8 mouse cellular contexts compared by ENCODE assay signal in genomic region chr5:62765459-62765783, GRCm38 (mm10). TPM values are rescaled to one million over a fixed set of nuclear protein-coding genes. Genes with fewer than 3 reads are reported as not detected.
DNase-seq lines count a peak whose midpoint lies in the region; ATAC-seq and TF ChIP-seq lines count a peak whose summit lies in the region.

No protein-coding gene starts in this region.

- peak overlapping the region; percentile 81 for H3K4me3 ChIP-seq in layer of hippocampus, adult 2 months
- peak overlapping the region; percentile 61 for H3K4me3 ChIP-seq in embryonic facial prominence, embryonic 15.5 days (replicated peaks)
- H3K4me3 ChIP-seq in kidney, postnatal 0 days (replicated peaks; ENCODE audit: low read depth, low read length) = peak overlapping the region; percentile 62
- H3K4me3 ChIP-seq in neural tube, embryonic 12.5 days = peak overlapping the region; percentile 78

- no peak for DNase-seq in layer of hippocampus, adult 2 months (ENCODE audit: low spot score in 2 of 2)
- DNase-seq in layer of hippocampus, adult 9-11 months = no peak
- DNase-seq in kidney, postnatal 0 days (ENCODE audit: low spot score) = no peak
- no peak for DNase-seq in right cerebral cortex, postnatal 14 days
- DNase-seq in layer of hippocampus, postnatal 36 days = no peak
- no peak for DNase-seq in lung, postnatal 14 days

- TF ChIP-seq CTCF in layer of hippocampus, adult 2 months (conservative IDR thresholded peaks at IDR 0.05) = no peak
- no peak for TF ChIP-seq CTCF in kidney, postnatal 0 days (IDR thresholded peaks at IDR 0.05; ENCODE audit: low read depth)

- H3K27ac ChIP-seq in layer of hippocampus, adult 2 months = peak overlapping the region; percentile 94
- peak overlapping the region; percentile 82; the same call in 1 of the 2 replicates for H3K27ac ChIP-seq in embryonic facial prominence, embryonic 15.5 days (replicated peaks)
- H3K27ac ChIP-seq in kidney, postnatal 0 days = no peak overlapping the region
- no peak overlapping the region for H3K27ac ChIP-seq in neural tube, embryonic 12.5 days

- WGBS in embryonic facial prominence, embryonic 15.5 days = 16% methylated on average over 5 of the region's 5 CpGs
- WGBS in kidney, postnatal 0 days = 15% methylated on average over 5 of the region's 5 CpGs
- WGBS in neural tube, embryonic 12.5 days = 21% methylated on average over 5 of the region's 5 CpGs

- H3K9ac ChIP-seq in embryonic facial prominence, embryonic 15.5 days = peak overlapping the region; percentile 37; the same call in 1 of the 2 replicates
- H3K9ac ChIP-seq in kidney, postnatal 0 days (ENCODE audit: low read depth, low read length) = peak overlapping the region; percentile 63
- H3K9ac ChIP-seq in neural tube, embryonic 12.5 days = peak overlapping the region; percentile 57; the same call in 1 of the 2 replicates

- peaks cover 6% of the 10 kb centered on the region; the same call in 1 of the 2 replicates for H3K4me1 ChIP-seq in embryonic facial prominence, embryonic 15.5 days
- no peaks in the 10 kb centered on the region for H3K4me1 ChIP-seq in kidney, postnatal 0 days (replicated peaks; ENCODE audit: insufficient read depth, low read length)
- no peaks in the 10 kb centered on the region for H3K4me1 ChIP-seq in neural tube, embryonic 12.5 days

- H3K4me2 ChIP-seq in embryonic facial prominence, embryonic 15.5 days (replicated peaks) = peak overlapping the region; percentile 84
- peak overlapping the region; percentile 85 for H3K4me2 ChIP-seq in kidney, postnatal 0 days (ENCODE audit: low read length)
- H3K4me2 ChIP-seq in neural tube, embryonic 12.5 days (replicated peaks) = peak overlapping the region; percentile 90

- H3K9me3 ChIP-seq in embryonic facial prominence, embryonic 15.5 days (replicated peaks) = no peaks in the 10 kb centered on the region
- H3K9me3 ChIP-seq in kidney, postnatal 0 days (replicated peaks; ENCODE audit: low read length) = no peaks in the 10 kb centered on the region
- no peaks in the 10 kb centered on the region for H3K9me3 ChIP-seq in neural tube, embryonic 12.5 days

- H3K27me3 ChIP-seq in embryonic facial prominence, embryonic 15.5 days = no peaks in the 10 kb centered on the region
- H3K27me3 ChIP-seq in kidney, postnatal 0 days (ENCODE audit: insufficient read depth, low read length) = no peaks in the 10 kb centered on the region
- no peaks in the 10 kb centered on the region; the same call in 1 of the 2 replicates for H3K27me3 ChIP-seq in neural tube, embryonic 12.5 days (replicated peaks)

- H3K36me3 ChIP-seq in embryonic facial prominence, embryonic 15.5 days = no peaks in the 10 kb centered on the region
- no peaks in the 10 kb centered on the region for H3K36me3 ChIP-seq in kidney, postnatal 0 days (ENCODE audit: insufficient read depth, low read length)
- H3K36me3 ChIP-seq in neural tube, embryonic 12.5 days = no peaks in the 10 kb centered on the region

- ATAC-seq in embryonic facial prominence, embryonic 15.5 days (ENCODE audit: insufficient number of reproducible peaks, low FRiP score, low TSS enrichment, low read depth) = 0 out of 2 replicates have a peak, but pooled peaks have one; percentile 6
- ATAC-seq in kidney, postnatal 0 days (replicated peaks; ENCODE audit: low FRiP score, low read depth) = no peak
- peak; percentile 67 for ATAC-seq in neural tube, embryonic 12.5 days (ENCODE audit: low FRiP score, low read depth)

RNA-seq across cellular contexts. Expression of gene Arap2, which starts 0.5 kb away (rescaled TPM):
- 10 to 100 TPM; 48.6 to 49.8 TPM for total RNA-seq in layer of hippocampus, adult 2 months (2021)
- polyA plus RNA-seq in embryonic facial prominence, embryonic 15.5 days (2015; fragmentation: Nextera tagmentation; extraction: Ambion mirVana) = 12.9 and 14.3 TPM in 2 replicates
- polyA plus RNA-seq in kidney, postnatal 0 days (2015; fragmentation: Nextera tagmentation; extraction: Ambion mirVana) = 5.4 and 9.5 TPM in 2 replicates
- 1.1 and 1.8 TPM in 2 replicates for polyA plus RNA-seq in neural tube, embryonic 12.5 days (2016; fragmentation: Nextera tagmentation; extraction: Ambion mirVana)
- 10 to 100 TPM; 46.8 to 48.0 TPM for total RNA-seq in layer of hippocampus, postnatal 36 days (2021)

RNA-seq across cellular contexts. Expression of gene Dthd1, which starts 48.2 kb away (rescaled TPM):
- total RNA-seq in layer of hippocampus, adult 2 months (2021) = under 1 TPM in 1 of 2 experiments, not detected in 1; 0.15 TPM
- polyA plus RNA-seq in embryonic facial prominence, embryonic 15.5 days (2015; fragmentation: Nextera tagmentation; extraction: Ambion mirVana) = 0.34 and 0.61 TPM in 2 replicates
- not detected in 2 replicates for polyA plus RNA-seq in kidney, postnatal 0 days (2015; fragmentation: Nextera tagmentation; extraction: Ambion mirVana)
- not detected in 2 replicates for polyA plus RNA-seq in neural tube, embryonic 12.5 days (2016; fragmentation: Nextera tagmentation; extraction: Ambion mirVana)
- not detected for total RNA-seq in layer of hippocampus, postnatal 36 days (2021)

Comparison
In these comparisons a context has a peak if more than half of its experiments do, and no peak if none do; other contexts are left out.
1. H3K27ac ChIP-seq: peak in layer of hippocampus, adult 2 months (single experiment) and embryonic facial prominence, embryonic 15.5 days (single experiment); none in kidney, postnatal 0 days (single experiment) and neural tube, embryonic 12.5 days (single experiment).
2. Peak in every context shown above with its lines, with median percentiles within 50 percentile points of each other: H3K4me3 ChIP-seq, H3K4me2 ChIP-seq and H3K9ac ChIP-seq.